Mouse (Mus musculus) heart, postnatal 14 days (tissue): ENCODE measurements around the gene Pkdrej. TPM values are rescaled to one million over a fixed set of nuclear protein-coding genes. Genes with fewer than 3 reads are reported as not detected.

ENCODE experiments used
- DNase-seq, 2 experiments: peaks; one replicate each; pipeline ENCODE4 v3.0.0; 2021 to 2022
- intact Hi-C: fragments of 180-260 bp; cut with DNase I; formaldehyde crosslinking; loops from one replicate; pipeline ENCODE4 v1.15.1; 2025
- total RNA-seq, 2 experiments: library from RNA; stranded (reverse); gene quantifications; 2 replicates each; pipeline ENCODE4 v1.2.3; 2021

The Pkdrej gene
- total RNA-seq, 2 experiments from 2014 or later, result 2.0 to 2.1 TPM

- intact Hi-C loops, result no loop called here
- no peak for DNase-seq
Measured at GRCm38 (mm10) chr15:85772146-85772740, 49.3 kb downstream of the Pkdrej start.

GRCm38 (mm10) chr15:85771306-85772121, 50.0 kb downstream of the Pkdrej start:
- intact Hi-C loops, result no loop called here
- no peak for DNase-seq

GRCm38 (mm10) chr15:85768991-85769390, 52.5 kb downstream of the Pkdrej start:
- intact Hi-C loops, result no loop called here
- DNase-seq, result no peak

GRCm38 (mm10) chr15:85766677-85767076, 54.9 kb downstream of the Pkdrej start:
- intact Hi-C loops, result no loop called here
- no peak for DNase-seq

- intact Hi-C loops, result no loop called here
- DNase-seq, result no peak
Measured at GRCm38 (mm10) chr15:85765022-85765421, 56.5 kb downstream of the Pkdrej start.

Other genes starting within 250 kb of the Pkdrej start
- under 1 TPM; 0.20 to 0.88 TPM for gene Wnt7b, start 239.3 kb downstream of the Pkdrej start, total RNA-seq
- 10 to 100 TPM; 50.7 to 60.1 TPM for gene Ppara, start 86.8 kb downstream of the Pkdrej start, total RNA-seq
- 10 to 100 TPM; 31.0 to 33.8 TPM for gene Cdpf1, start 10.0 kb downstream of the Pkdrej start, total RNA-seq
- gene Ttc38, start 10.6 kb upstream of the Pkdrej start, total RNA-seq, result 10 to 100 TPM; 12.4 to 13.3 TPM
- 1 to 10 TPM; 1.4 to 2.3 TPM for gene Gtse1, start 38.0 kb upstream of the Pkdrej start, total RNA-seq
- 10 to 100 TPM; 25.9 to 28.7 TPM for gene Trmu, start 57.6 kb upstream of the Pkdrej start, total RNA-seq
- 10 to 100 TPM in 1 of 2 experiments, 1 to 10 TPM in 1; 10.0 to 11.5 TPM for gene Celsr1, start 212.0 kb upstream of the Pkdrej start, total RNA-seq
- 10 to 100 TPM; 32.4 to 35.0 TPM for gene Gramd4, start 236.0 kb upstream of the Pkdrej start, total RNA-seq